Mouse (Mus musculus): ENCODE measurements around the gene Nelfe. TPM values are rescaled to one million over a fixed set of nuclear protein-coding genes. Genes with fewer than 3 reads are reported as not detected.

Gene Nelfe
- polyA plus RNA-seq, 1 experiment from 2014 or later = 130 TPM

DNA sequence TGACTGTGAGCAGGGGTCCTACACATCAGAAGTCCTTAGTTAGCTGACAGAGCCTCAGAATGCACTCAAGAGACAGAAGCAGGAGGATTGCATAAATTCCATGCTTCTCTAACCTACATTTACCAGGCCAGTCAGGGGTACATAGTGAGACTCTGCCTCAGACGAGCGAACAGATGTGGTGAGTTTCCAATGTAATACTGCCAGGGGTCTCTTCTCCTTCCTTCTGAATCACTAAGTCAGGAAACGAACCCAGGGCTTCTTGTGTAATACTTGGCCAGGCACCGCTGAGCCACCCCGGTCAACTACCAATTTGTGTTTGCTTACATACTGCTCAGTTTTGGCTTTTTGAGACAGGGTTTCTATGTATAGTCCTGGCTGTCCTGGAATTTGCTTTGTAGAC, 37.8 kb downstream of the Nelfe start:
- H3K4me2 ChIP-seq (ENCODE audit: low read depth, low read length) = no peak overlapping the region
- ATAC-seq (replicated peaks; ENCODE audit: insufficient number of reproducible peaks, low FRiP score, low TSS enrichment, low read depth) = no peak
- 85% methylated on average over 5 of the region's 5 CpGs for WGBS

DNA sequence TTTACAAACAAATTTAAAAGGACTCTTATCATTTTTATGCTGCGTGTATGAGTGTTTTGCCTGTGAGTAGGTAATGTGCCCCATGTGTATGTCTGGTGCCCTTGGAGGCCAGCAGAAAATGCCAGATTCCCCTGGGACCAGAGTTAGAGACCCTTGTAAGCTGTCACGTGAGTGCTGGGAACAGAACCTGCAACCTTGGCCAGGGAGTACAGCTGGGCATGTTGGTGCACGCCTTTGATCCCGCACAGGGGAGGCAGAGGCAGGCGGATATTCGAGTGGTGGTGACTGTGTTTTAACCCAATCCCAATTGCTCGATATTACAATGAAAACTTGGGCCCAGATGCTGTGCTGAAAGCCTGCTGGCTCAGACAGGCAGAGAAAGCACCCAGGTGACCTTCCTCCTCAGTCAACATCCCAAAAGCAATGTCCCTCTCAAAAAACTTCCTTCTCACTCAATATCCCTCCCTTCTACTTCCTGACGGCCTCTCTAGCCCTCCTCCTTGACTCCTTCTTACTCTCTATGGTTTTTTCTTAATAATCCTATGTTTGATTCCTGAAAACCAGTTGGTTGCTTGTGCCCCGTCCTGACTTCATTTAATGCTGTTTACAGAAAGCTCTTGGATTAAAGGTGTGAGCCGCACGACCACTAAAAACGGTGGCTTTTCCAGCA, 40.0 kb downstream of the Nelfe start:
- no peaks in the 10 kb centered on the region for H3K9me3 ChIP-seq (replicated peaks; ENCODE audit: control insufficient read depth, low read length)
- H3K36me3 ChIP-seq (replicated peaks; ENCODE audit: control insufficient read depth, insufficient read depth, low read depth, low read length) = no peaks in the 10 kb centered on the region
- H3K4me3 ChIP-seq (ENCODE audit: low read depth, low read length) = no peak overlapping the region
- no peak overlapping the region for H3K4me2 ChIP-seq (ENCODE audit: low read depth, low read length)
- H3K4me1 ChIP-seq (ENCODE audit: control insufficient read depth, insufficient read depth, low read length) = no peaks in the 10 kb centered on the region
- ATAC-seq (replicated peaks; ENCODE audit: insufficient number of reproducible peaks, low FRiP score, low TSS enrichment, low read depth) (no peak), DNase-seq (ENCODE audit: low spot score) (no peak)
- WGBS = 86% methylated on average over 12 of the region's 12 CpGs
- no peaks in the 10 kb centered on the region for H3K27me3 ChIP-seq (ENCODE audit: control insufficient read depth, insufficient read depth, low read length)
- no peak overlapping the region for H3K27ac ChIP-seq (replicated peaks; ENCODE audit: low read depth, low read length)
- no peak overlapping the region for H3K9ac ChIP-seq (replicated peaks; ENCODE audit: low read length)

More for the DNA sequence above, 37.8 kb downstream of the Nelfe start:
- H3K9me3 ChIP-seq (replicated peaks; ENCODE audit: control insufficient read depth, low read length) = no peaks in the 10 kb centered on the region
- no peak for DNase-seq (ENCODE audit: low spot score)
- H3K4me3 ChIP-seq (ENCODE audit: low read depth, low read length) = no peak overlapping the region
- H3K9ac ChIP-seq (replicated peaks; ENCODE audit: low read length) = no peak overlapping the region
- H3K4me1 ChIP-seq (ENCODE audit: control insufficient read depth, insufficient read depth, low read length) = no peaks in the 10 kb centered on the region
- H3K36me3 ChIP-seq (replicated peaks; ENCODE audit: control insufficient read depth, insufficient read depth, low read depth, low read length) = no peaks in the 10 kb centered on the region
- H3K27ac ChIP-seq (replicated peaks; ENCODE audit: low read depth, low read length) = no peak overlapping the region
- no peaks in the 10 kb centered on the region for H3K27me3 ChIP-seq (ENCODE audit: control insufficient read depth, insufficient read depth, low read length)

DNA sequence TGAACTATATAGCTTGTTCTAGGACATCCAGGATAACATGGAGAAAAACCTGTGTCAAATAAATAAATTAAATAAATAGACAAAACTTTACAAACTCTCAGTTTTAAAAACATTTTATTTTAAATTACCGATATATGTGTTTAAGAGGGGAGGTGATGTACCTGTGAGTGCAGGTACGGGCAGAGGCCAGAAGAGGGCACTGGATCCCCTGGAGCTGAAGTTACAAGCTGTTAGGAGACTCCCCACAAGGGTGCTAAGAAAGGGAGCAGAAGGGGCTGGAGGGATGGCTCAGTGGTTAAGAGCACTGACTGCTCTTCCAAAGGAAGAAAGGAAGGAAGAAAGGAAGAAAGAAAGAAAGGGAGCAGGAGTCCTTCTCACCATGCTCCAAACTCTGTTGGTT, 41.2 kb downstream of the Nelfe start:
- WGBS = 91% methylated on average over 2 of the region's 2 CpGs
- Histone ChIP-seq H3K4me1 (ENCODE audit: control insufficient read depth, insufficient read depth, low read length) (peaks cover 4% of the 10 kb centered on the region; the same call in 1 of the 2 replicates), H3K27ac (replicated peaks; ENCODE audit: low read depth, low read length) (no peak overlapping the region), H3K4me3 (ENCODE audit: low read depth, low read length) (no peak overlapping the region), H3K4me2 (ENCODE audit: low read depth, low read length) (no peak overlapping the region), H3K9me3 (replicated peaks; ENCODE audit: control insufficient read depth, low read length) (no peaks in the 10 kb centered on the region), H3K27me3 (ENCODE audit: control insufficient read depth, insufficient read depth, low read length) (no peaks in the 10 kb centered on the region), H3K9ac (replicated peaks; ENCODE audit: low read length) (no peak overlapping the region), H3K36me3 (replicated peaks; ENCODE audit: control insufficient read depth, insufficient read depth, low read depth, low read length) (peaks cover 3% of the 10 kb centered on the region; the same call in 1 of the 2 replicates)
- ATAC-seq (replicated peaks; ENCODE audit: insufficient number of reproducible peaks, low FRiP score, low TSS enrichment, low read depth) (no peak), DNase-seq (ENCODE audit: low spot score) (no peak)

DNA sequence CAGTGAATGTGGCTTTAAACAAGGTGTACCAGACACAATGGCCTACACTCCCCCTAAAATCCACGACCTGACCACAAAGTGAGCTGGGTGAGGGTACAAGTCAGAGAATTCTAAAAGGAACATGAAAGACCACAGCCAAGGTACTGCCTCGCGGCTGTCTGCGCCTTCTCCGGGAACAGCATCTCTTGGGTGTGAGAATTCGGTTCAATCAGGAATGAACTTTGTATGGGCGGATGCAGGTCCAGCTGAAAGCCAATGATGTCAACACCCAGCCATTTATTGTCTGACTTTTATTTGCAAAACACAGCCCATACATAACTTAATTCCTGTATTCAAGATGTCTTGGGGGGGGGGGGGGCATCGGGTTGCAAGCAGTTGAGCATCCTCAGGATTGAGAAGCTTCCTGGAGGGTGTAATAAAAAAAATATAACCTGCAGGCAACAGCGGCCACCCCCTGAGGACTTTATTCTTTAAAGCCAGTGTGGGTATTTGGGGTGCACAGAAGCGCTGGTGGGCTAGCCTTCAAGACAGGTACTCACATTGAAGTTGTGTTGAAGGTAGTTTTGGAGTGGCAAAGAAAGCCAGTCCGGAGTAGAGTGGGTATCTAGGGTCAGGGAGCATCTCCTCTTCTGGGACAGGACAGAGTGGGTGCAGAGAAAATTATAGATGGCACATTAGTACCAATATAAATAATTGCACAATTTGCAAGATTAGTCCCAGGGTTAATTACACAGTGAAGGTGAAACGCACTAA, 43.1 kb downstream of the Nelfe start:
- Histone ChIP-seq H3K4me1 (ENCODE audit: control insufficient read depth, insufficient read depth, low read length) (peaks cover 7% of the 10 kb centered on the region), H3K9me3 (replicated peaks; ENCODE audit: control insufficient read depth, low read length) (no peaks in the 10 kb centered on the region), H3K4me2 (ENCODE audit: low read depth, low read length) (peak overlapping the region; percentile 44; the same call in 1 of the 2 replicates), H3K9ac (replicated peaks; ENCODE audit: low read length) (no peak overlapping the region; the same call in 1 of the 2 replicates), H3K4me3 (ENCODE audit: low read depth, low read length) (peak overlapping the region; percentile 91), H3K36me3 (replicated peaks; ENCODE audit: control insufficient read depth, insufficient read depth, low read depth, low read length) (peaks cover 4% of the 10 kb centered on the region; the same call in 1 of the 2 replicates), H3K27me3 (ENCODE audit: control insufficient read depth, insufficient read depth, low read length) (no peaks in the 10 kb centered on the region), H3K27ac (replicated peaks; ENCODE audit: low read depth, low read length) (0 out of 2 replicates have a peak overlapping the region, but pooled peaks have one; percentile 9)
- 71% methylated on average over 12 of the region's 12 CpGs for WGBS
- DNase-seq (ENCODE audit: low spot score) (no peak), ATAC-seq (replicated peaks; ENCODE audit: insufficient number of reproducible peaks, low FRiP score, low TSS enrichment, low read depth) (no peak)

DNA sequence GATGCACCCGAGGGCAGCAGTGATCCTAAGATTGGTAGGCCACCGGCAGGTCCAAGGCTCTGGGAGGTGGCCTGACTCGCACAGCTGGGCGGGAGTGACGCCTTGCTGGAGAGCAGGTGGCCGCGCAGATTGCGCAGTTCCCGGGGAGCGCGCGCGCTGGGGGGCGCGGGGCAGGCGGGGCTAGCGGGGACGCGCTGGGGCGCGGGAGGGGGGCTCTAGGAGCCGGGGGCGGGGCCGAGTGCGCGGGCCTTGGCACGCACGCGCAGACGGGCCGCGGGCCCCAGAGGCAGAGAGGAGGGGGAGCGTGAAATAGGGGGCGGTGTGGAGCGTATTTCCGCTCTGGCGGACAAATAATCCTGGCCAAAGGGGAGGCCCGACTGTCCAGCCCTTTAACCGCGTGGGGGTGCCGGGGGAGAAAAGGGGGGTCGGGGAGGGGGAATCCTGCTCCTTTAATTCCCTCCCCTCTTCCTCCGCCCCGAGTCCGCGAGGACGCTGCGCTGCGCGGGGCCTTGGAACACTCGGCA, 43.9 kb downstream of the Nelfe start:
- Histone ChIP-seq H3K4me1 (ENCODE audit: control insufficient read depth, insufficient read depth, low read length) (peaks cover 7% of the 10 kb centered on the region), H3K9ac (replicated peaks; ENCODE audit: low read length) (peak overlapping the region; percentile 97), H3K36me3 (replicated peaks; ENCODE audit: control insufficient read depth, insufficient read depth, low read depth, low read length) (peaks cover 4% of the 10 kb centered on the region; the same call in 1 of the 2 replicates), H3K4me2 (ENCODE audit: low read depth, low read length) (peak overlapping the region; percentile 83), H3K27me3 (ENCODE audit: control insufficient read depth, insufficient read depth, low read length) (no peaks in the 10 kb centered on the region), H3K9me3 (replicated peaks; ENCODE audit: control insufficient read depth, low read length) (no peaks in the 10 kb centered on the region), H3K27ac (replicated peaks; ENCODE audit: low read depth, low read length) (peak overlapping the region; percentile 87), H3K4me3 (ENCODE audit: low read depth, low read length) (peak overlapping the region; percentile 91)
- ATAC-seq (replicated peaks; ENCODE audit: insufficient number of reproducible peaks, low FRiP score, low TSS enrichment, low read depth) (peak; percentile 80), DNase-seq (ENCODE audit: low spot score) (peak; percentile 97)
- WGBS = 1% methylated on average over 19 of the region's 51 CpGs

DNA sequence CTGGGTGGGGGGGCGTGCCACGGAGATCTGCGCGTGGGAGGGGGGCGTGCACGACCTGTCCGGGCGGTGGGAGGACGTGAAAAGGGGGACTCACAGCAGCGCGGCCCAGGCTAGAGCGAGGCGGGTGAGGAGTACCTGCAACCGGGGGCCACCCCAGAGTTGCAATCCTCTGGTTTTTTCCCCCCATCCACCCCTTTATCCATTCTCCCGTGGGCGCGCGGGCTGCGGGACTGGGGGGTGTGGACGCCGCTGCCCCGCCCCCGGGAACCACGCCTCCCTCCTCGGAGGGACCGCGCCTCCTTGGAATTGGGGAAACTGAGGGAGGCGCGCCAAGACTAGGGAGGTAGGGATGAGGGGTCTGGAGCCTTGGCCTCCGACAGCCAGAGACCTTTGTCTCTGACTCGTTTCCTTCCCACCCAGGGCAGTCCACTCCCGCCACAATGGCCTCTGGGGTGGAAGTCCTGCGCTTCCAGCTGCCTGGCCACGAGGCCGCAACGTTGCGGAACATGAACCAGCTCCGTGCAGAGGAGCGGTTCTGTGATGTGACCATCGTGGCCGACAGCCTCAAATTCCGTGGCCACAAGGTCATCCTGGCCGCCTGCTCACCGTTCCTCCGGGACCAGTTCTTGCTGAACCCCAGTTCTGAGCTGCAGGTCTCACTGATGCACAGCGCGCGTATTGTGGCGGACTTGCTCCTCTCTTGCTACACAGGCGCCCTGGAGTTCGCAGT, 44.8 kb downstream of the Nelfe start:
- peak; percentile 45 for DNase-seq (ENCODE audit: low spot score)

DNA sequence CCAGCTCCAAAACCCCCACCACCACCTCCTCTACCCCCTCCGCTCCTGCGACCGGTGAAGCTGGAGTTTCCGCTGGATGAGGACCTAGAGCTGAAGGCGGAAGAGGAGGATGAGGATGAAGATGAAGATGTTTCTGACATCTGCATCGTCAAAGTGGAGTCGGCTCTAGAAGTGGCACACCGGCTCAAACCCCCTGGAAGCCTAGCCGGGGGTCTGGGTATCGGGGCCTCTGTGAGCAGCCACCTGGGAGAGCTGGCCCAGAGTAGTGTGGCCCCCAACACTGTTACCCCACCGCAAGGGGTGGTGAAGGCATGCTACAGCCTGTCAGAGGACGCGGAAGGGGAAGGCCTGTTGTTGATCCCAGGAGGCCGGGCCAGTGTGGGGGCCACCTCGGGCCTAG, 45.5 kb downstream of the Nelfe start:
- no peak for DNase-seq (ENCODE audit: low spot score)
- H3K27ac ChIP-seq (replicated peaks; ENCODE audit: low read depth, low read length) = peak overlapping the region; percentile 87
- H3K36me3 ChIP-seq (replicated peaks; ENCODE audit: control insufficient read depth, insufficient read depth, low read depth, low read length) = peaks cover 4% of the 10 kb centered on the region; the same call in 1 of the 2 replicates

More for the DNA sequence above, 44.8 kb downstream of the Nelfe start:
- WGBS = 10% methylated on average over 42 of the region's 51 CpGs
- H3K27me3 ChIP-seq (ENCODE audit: control insufficient read depth, insufficient read depth, low read length) = no peaks in the 10 kb centered on the region
- H3K4me2 ChIP-seq (ENCODE audit: low read depth, low read length) = peak overlapping the region; percentile 83
- ATAC-seq (replicated peaks; ENCODE audit: insufficient number of reproducible peaks, low FRiP score, low TSS enrichment, low read depth) = no peak
- H3K4me1 ChIP-seq (ENCODE audit: control insufficient read depth, insufficient read depth, low read length) = peaks cover 7% of the 10 kb centered on the region
- peak overlapping the region; percentile 97 for H3K9ac ChIP-seq (replicated peaks; ENCODE audit: low read length)
- peaks cover 4% of the 10 kb centered on the region; the same call in 1 of the 2 replicates for H3K36me3 ChIP-seq (replicated peaks; ENCODE audit: control insufficient read depth, insufficient read depth, low read depth, low read length)
- no peaks in the 10 kb centered on the region for H3K9me3 ChIP-seq (replicated peaks; ENCODE audit: control insufficient read depth, low read length)
- H3K27ac ChIP-seq (replicated peaks; ENCODE audit: low read depth, low read length) = peak overlapping the region; percentile 87
- H3K4me3 ChIP-seq (ENCODE audit: low read depth, low read length) = peak overlapping the region; percentile 91

More for the DNA sequence above, 45.5 kb downstream of the Nelfe start:
- H3K4me3 ChIP-seq (ENCODE audit: low read depth, low read length) = peak overlapping the region; percentile 91
- peaks cover 7% of the 10 kb centered on the region for H3K4me1 ChIP-seq (ENCODE audit: control insufficient read depth, insufficient read depth, low read length)
- no peak for ATAC-seq (replicated peaks; ENCODE audit: insufficient number of reproducible peaks, low FRiP score, low TSS enrichment, low read depth)
- H3K4me2 ChIP-seq (ENCODE audit: low read depth, low read length) = peak overlapping the region; percentile 83
- no peaks in the 10 kb centered on the region for H3K27me3 ChIP-seq (ENCODE audit: control insufficient read depth, insufficient read depth, low read length)
- H3K9me3 ChIP-seq (replicated peaks; ENCODE audit: control insufficient read depth, low read length) = no peaks in the 10 kb centered on the region
- H3K9ac ChIP-seq (replicated peaks; ENCODE audit: low read length) = peak overlapping the region; percentile 97; the same call in 1 of the 2 replicates
- 89% methylated on average over 15 of the region's 15 CpGs for WGBS
